23 mouse cellular contexts compared by ENCODE assay signal in the genomic region with DNA sequence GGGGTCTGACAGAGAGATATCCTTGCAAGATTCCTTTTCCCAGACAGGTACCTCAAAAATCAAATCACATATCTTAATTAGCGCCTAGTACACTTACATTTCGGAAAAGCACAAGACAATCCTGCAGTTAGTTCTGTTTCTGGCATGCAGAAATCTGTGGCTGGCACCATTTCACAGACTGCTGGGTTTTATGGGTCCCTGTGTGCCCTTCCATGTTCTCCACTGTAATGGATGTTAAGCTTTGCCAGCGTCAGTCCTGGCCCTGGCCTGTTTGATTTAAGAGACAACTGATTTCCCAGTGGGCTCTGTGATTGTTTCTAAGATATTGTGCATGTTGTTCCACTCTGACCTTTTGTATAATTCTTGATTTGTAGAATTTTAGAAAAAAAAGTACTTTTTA.
DNase-seq lines count a peak whose midpoint lies in the region; ATAC-seq and TF ChIP-seq lines count a peak whose summit lies in the region.
"Had no signal": no experiment of that assay in that cellular context is flagged by ENCODE, and none has a peak within 500 bp of the region (broad histone marks: within the 10 kb centered on the region; RNA-seq: fewer than 3 reads in every experiment).

No protein-coding gene starts in this region.

- TF ChIP-seq CTCF in cerebellum, adult 2 months (IDR thresholded peaks at IDR 0.05; ENCODE audit: borderline replicate concordance, insufficient read depth, low read depth, low read length) = no peak

- H3K36me3 ChIP-seq in limb, embryonic 13.5 days = no peaks in the 10 kb centered on the region
- no peaks in the 10 kb centered on the region for H3K36me3 ChIP-seq in limb, embryonic 10.5 days
- H3K36me3 ChIP-seq in kidney, embryonic 16.5 days (ENCODE audit: insufficient read depth, low read length) = no peaks in the 10 kb centered on the region
- no peaks in the 10 kb centered on the region for H3K36me3 ChIP-seq in neural tube, embryonic 15.5 days
- no peaks in the 10 kb centered on the region for H3K36me3 ChIP-seq in hindbrain, embryonic 13.5 days
- H3K36me3 ChIP-seq: heart, embryonic 13.5 days; limb, embryonic 12.5 days; liver, embryonic 13.5 days; midbrain, embryonic 15.5 days had no signal

- H3K4me2 ChIP-seq in limb, embryonic 13.5 days (replicated peaks) = no peak overlapping the region
- no peak overlapping the region for H3K4me2 ChIP-seq in kidney, embryonic 16.5 days (replicated peaks; ENCODE audit: low read depth, low read length)
- no peak overlapping the region for H3K4me2 ChIP-seq in neural tube, embryonic 15.5 days
- no peak overlapping the region for H3K4me2 ChIP-seq in hindbrain, embryonic 13.5 days
- H3K4me2 ChIP-seq: heart, embryonic 13.5 days; limb, embryonic 12.5 days; liver, embryonic 13.5 days; lung, embryonic 14.5 days; midbrain, embryonic 15.5 days had no signal

- 36% methylated on average over 3 of the region's 3 CpGs for WGBS in cerebellum, adult 2 months
- 54% methylated on average over 3 of the region's 3 CpGs for WGBS in limb, embryonic 13.5 days
- 82% methylated on average over 3 of the region's 3 CpGs for WGBS in limb, embryonic 10.5 days
- WGBS in kidney, embryonic 16.5 days = 57% methylated on average over 3 of the region's 3 CpGs
- WGBS in neural tube, embryonic 15.5 days = 40% methylated on average over 3 of the region's 3 CpGs
- 76% methylated on average over 3 of the region's 3 CpGs for WGBS in hindbrain, embryonic 13.5 days

- peaks cover 3% of the 10 kb centered on the region for H3K4me1 ChIP-seq in cerebellum, adult 2 months (ENCODE audit: control insufficient read depth, insufficient read depth, low read length)
- no peaks in the 10 kb centered on the region for H3K4me1 ChIP-seq in limb, embryonic 13.5 days
- no peaks in the 10 kb centered on the region for H3K4me1 ChIP-seq in limb, embryonic 10.5 days
- H3K4me1 ChIP-seq in kidney, embryonic 16.5 days (ENCODE audit: insufficient read depth, low read length) = no peaks in the 10 kb centered on the region
- H3K4me1 ChIP-seq in neural tube, embryonic 15.5 days = peaks cover 12% of the 10 kb centered on the region
- H3K4me1 ChIP-seq in hindbrain, embryonic 13.5 days (replicated peaks) = no peaks in the 10 kb centered on the region
- H3K4me1 ChIP-seq: heart, embryonic 13.5 days; limb, embryonic 12.5 days; liver, embryonic 13.5 days; midbrain, embryonic 15.5 days had no signal

- ATAC-seq in limb, embryonic 13.5 days (ENCODE audit: low FRiP score, low read depth) = peak; percentile 52; the same call in 1 of the 2 replicates
- ATAC-seq in kidney, embryonic 16.5 days (ENCODE audit: low FRiP score, low TSS enrichment) = no peak
- ATAC-seq in neural tube, embryonic 15.5 days (ENCODE audit: low FRiP score) = peak; percentile 53; the same call in 1 of the 2 replicates
- no peak for ATAC-seq in hindbrain, embryonic 13.5 days (ENCODE audit: low FRiP score)
- no peak for ATAC-seq in erythroid progenitor cell, adult 5-6 weeks (replicated peaks; ENCODE audit: low FRiP score, poor library complexity, severe bottlenecking)
- ATAC-seq: forebrain, embryonic 14.5 days; inflammation-experienced regulatory T-cells, adult 6 months; midbrain, embryonic 15.5 days had no signal

- TF ChIP-seq POLR2A in cerebellum, adult 2 months (IDR thresholded peaks at IDR 0.05; ENCODE audit: borderline replicate concordance, insufficient read depth, low read length) = no peak

- no peak overlapping the region for H3K9ac ChIP-seq in limb, embryonic 13.5 days
- no peak overlapping the region for H3K9ac ChIP-seq in kidney, embryonic 16.5 days (replicated peaks; ENCODE audit: low read length)
- H3K9ac ChIP-seq in neural tube, embryonic 15.5 days (replicated peaks) = no peak overlapping the region
- H3K9ac ChIP-seq in hindbrain, embryonic 13.5 days = no peak overlapping the region
- H3K9ac ChIP-seq: heart, embryonic 13.5 days; limb, embryonic 12.5 days; liver, embryonic 13.5 days; lung, embryonic 14.5 days; midbrain, embryonic 15.5 days had no signal

- no peaks in the 10 kb centered on the region for H3K27me3 ChIP-seq in cerebellum, adult 2 months (ENCODE audit: control insufficient read depth, insufficient read depth, low read length)
- H3K27me3 ChIP-seq in limb, embryonic 13.5 days = no peaks in the 10 kb centered on the region
- no peaks in the 10 kb centered on the region for H3K27me3 ChIP-seq in limb, embryonic 10.5 days (ENCODE audit: low read depth, poor library complexity, severe bottlenecking)
- no peaks in the 10 kb centered on the region for H3K27me3 ChIP-seq in kidney, embryonic 16.5 days (ENCODE audit: insufficient read depth, low read length)
- H3K27me3 ChIP-seq in neural tube, embryonic 15.5 days (replicated peaks) = no peaks in the 10 kb centered on the region
- H3K27me3 ChIP-seq in hindbrain, embryonic 13.5 days = no peaks in the 10 kb centered on the region
- H3K27me3 ChIP-seq: heart, embryonic 13.5 days; limb, embryonic 12.5 days; liver, embryonic 13.5 days; midbrain, embryonic 15.5 days had no signal

- peak; percentile 36 to 40 for DNase-seq in cerebellum, adult 2 months
- DNase-seq in cerebellum, postnatal 4 days (ENCODE audit: low spot score in 2 of 2) = no peak
- no peak for DNase-seq in limb, embryonic 10.5 days (ENCODE audit: low spot score)
- DNase-seq: gastrocnemius, postnatal 10 days; heart, adult 18-20 months; layer of hippocampus, adult 9-11 months; liver, embryonic 13.5 days; lung, embryonic 14.5 days; lung, postnatal 36 days; right cerebral cortex, adult 18-20 months had no signal

- H3K4me3 ChIP-seq in cerebellum, adult 2 months (replicated peaks; ENCODE audit: insufficient read depth, low read depth, low read length) = no peak overlapping the region
- no peak overlapping the region for H3K4me3 ChIP-seq in limb, embryonic 13.5 days
- no peak overlapping the region for H3K4me3 ChIP-seq in limb, embryonic 10.5 days
- no peak overlapping the region for H3K4me3 ChIP-seq in kidney, embryonic 16.5 days (ENCODE audit: low read length)
- H3K4me3 ChIP-seq in neural tube, embryonic 15.5 days (replicated peaks) = no peak overlapping the region
- H3K4me3 ChIP-seq in hindbrain, embryonic 13.5 days = no peak overlapping the region
- H3K4me3 ChIP-seq: heart, embryonic 13.5 days; left cerebral cortex, adult 2 months; limb, embryonic 12.5 days; liver, embryonic 13.5 days; midbrain, embryonic 15.5 days; myocyte had no signal

- no peaks in the 10 kb centered on the region for H3K9me3 ChIP-seq in limb, embryonic 13.5 days
- no peaks in the 10 kb centered on the region for H3K9me3 ChIP-seq in limb, embryonic 10.5 days (replicated peaks)
- no peaks in the 10 kb centered on the region for H3K9me3 ChIP-seq in kidney, embryonic 16.5 days (ENCODE audit: low read length)
- no peaks in the 10 kb centered on the region for H3K9me3 ChIP-seq in neural tube, embryonic 15.5 days (replicated peaks)
- H3K9me3 ChIP-seq in hindbrain, embryonic 13.5 days = no peaks in the 10 kb centered on the region
- H3K9me3 ChIP-seq: heart, embryonic 13.5 days; limb, embryonic 12.5 days; liver, embryonic 13.5 days; midbrain, embryonic 15.5 days had no signal

- no peak overlapping the region for H3K27ac ChIP-seq in cerebellum, adult 2 months (ENCODE audit: insufficient read depth, low read length)
- no peak overlapping the region for H3K27ac ChIP-seq in limb, embryonic 13.5 days
- H3K27ac ChIP-seq in limb, embryonic 10.5 days = no peak overlapping the region
- peak overlapping the region; percentile 25; the same call in 1 of the 2 replicates for H3K27ac ChIP-seq in kidney, embryonic 16.5 days (ENCODE audit: low read length)
- no peak overlapping the region; the same call in 1 of the 2 replicates for H3K27ac ChIP-seq in neural tube, embryonic 15.5 days (replicated peaks)
- H3K27ac ChIP-seq in hindbrain, embryonic 13.5 days = no peak overlapping the region
- H3K27ac ChIP-seq: heart, embryonic 13.5 days; left cerebral cortex, adult 2 months; limb, embryonic 12.5 days; liver, embryonic 13.5 days; midbrain, embryonic 15.5 days; stomach, postnatal 0 days had no signal

Comparison
In these comparisons a context has a peak if more than half of its experiments do, and no peak if none do; other contexts are left out.
1. DNase-seq: peak in cerebellum, adult 2 months (2 of 2); none in cerebellum, postnatal 4 days (0 of 2) and limb, embryonic 10.5 days (single experiment).
2. ATAC-seq: peak in limb, embryonic 13.5 days (single experiment) and neural tube, embryonic 15.5 days (single experiment); none in kidney, embryonic 16.5 days (single experiment), hindbrain, embryonic 13.5 days (single experiment) and erythroid progenitor cell, adult 5-6 weeks (single experiment).